Comparison of ENCODE assay signal across 21 mouse cellular contexts in genomic region chr1:72769428-72769827, GRCm38 (mm10). TPM values are rescaled to one million over a fixed set of nuclear protein-coding genes. Genes with fewer than 3 reads are reported as not detected.
"Had no signal": no experiment of that assay in that cellular context is flagged by ENCODE, and none has a peak within 500 bp of the region (broad histone marks: within the 10 kb centered on the region; RNA-seq: fewer than 3 reads in every experiment).

No protein-coding gene starts in this region.

- H3K9me3 ChIP-seq: midbrain, embryonic 10.5 days; midbrain, embryonic 12.5 days; neural tube, embryonic 13.5 days; neural tube, embryonic 15.5 days had no signal

- H3K4me1 ChIP-seq: neural tube, embryonic 13.5 days; neural tube, embryonic 15.5 days had no signal

- H3K27ac ChIP-seq: midbrain, embryonic 10.5 days; midbrain, embryonic 12.5 days; neural tube, embryonic 13.5 days; neural tube, embryonic 15.5 days had no signal

- ATAC-seq: midbrain, embryonic 16.5 days had no signal

- H3K9ac ChIP-seq: lung, embryonic 14.5 days; midbrain, embryonic 12.5 days; neural tube, embryonic 13.5 days; neural tube, embryonic 15.5 days had no signal

- H3K4me3 ChIP-seq: midbrain, embryonic 10.5 days; midbrain, embryonic 12.5 days; myocyte; neural tube, embryonic 13.5 days; neural tube, embryonic 15.5 days had no signal

- H3K4me2 ChIP-seq: lung, embryonic 14.5 days; midbrain, embryonic 12.5 days; neural tube, embryonic 13.5 days; neural tube, embryonic 15.5 days had no signal

- H3K27me3 ChIP-seq: midbrain, embryonic 12.5 days; neural tube, embryonic 13.5 days; neural tube, embryonic 15.5 days had no signal

- H3K36me3 ChIP-seq: midbrain, embryonic 10.5 days; midbrain, embryonic 12.5 days; neural tube, embryonic 13.5 days; neural tube, embryonic 15.5 days had no signal

- DNase-seq: lung, adult 18-20 months; lung, embryonic 14.5 days; lung, postnatal 10 days; lung, postnatal 4 days; midbrain, embryonic 14.5 days; retina, postnatal 1 day; right cerebral cortex, adult 18-20 months; right cerebral cortex, postnatal 25 days; right cerebral cortex, postnatal 4 days; spleen, adult 18-20 months; thymus, adult 2 months; thymus, postnatal 25 days; thymus, postnatal 4 days had no signal

RNA-seq across cellular contexts. Expression of gene Igfbp2, which starts 54.9 kb away (rescaled TPM):
- total RNA-seq: megakaryocyte, adult 5-6 weeks; megakaryocyte-erythroid progenitor cell, adult 5-6 weeks had no signal
